Mouse (Mus musculus): Measurements from ENCODE around the gene Mettl21e. TPM values are rescaled to one million over a fixed set of nuclear protein-coding genes. Genes with fewer than 3 reads are reported as not detected.

The Mettl21e gene
- polyA plus RNA-seq, 1 experiment from 2014 or later = not detected

DNA sequence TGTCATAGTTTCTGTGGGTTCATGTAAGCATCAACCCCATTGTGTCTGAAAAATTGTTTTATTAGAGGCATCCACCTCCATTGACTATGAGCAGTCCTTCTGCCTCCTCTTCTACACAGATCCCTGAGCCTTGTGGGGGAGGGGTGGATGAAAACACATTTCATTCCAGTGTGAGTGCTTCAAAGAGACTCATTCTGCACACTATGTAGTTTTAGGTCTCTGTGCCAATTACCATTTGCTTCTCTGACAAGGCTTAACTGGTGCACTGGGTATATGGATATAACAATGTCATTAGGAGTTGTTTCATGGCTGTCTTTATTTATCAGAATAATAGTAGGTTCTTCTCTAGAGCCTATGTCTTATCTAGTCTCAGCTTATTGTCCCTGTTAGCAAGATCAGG, 32.4 kb downstream of the Mettl21e start:
- H3K4me2 ChIP-seq (replicated peaks) = no peak overlapping the region
- H3K36me3 ChIP-seq = peaks cover 10% of the 10 kb centered on the region
- ATAC-seq (ENCODE audit: low FRiP score, low read depth) = no peak
- H3K9me3 ChIP-seq = no peaks in the 10 kb centered on the region
- no peak overlapping the region for H3K4me3 ChIP-seq
- no peak overlapping the region for H3K9ac ChIP-seq (replicated peaks)
- no peaks in the 10 kb centered on the region for H3K4me1 ChIP-seq
- no peak overlapping the region for H3K27ac ChIP-seq (replicated peaks)
- no peaks in the 10 kb centered on the region for H3K27me3 ChIP-seq

DNA sequence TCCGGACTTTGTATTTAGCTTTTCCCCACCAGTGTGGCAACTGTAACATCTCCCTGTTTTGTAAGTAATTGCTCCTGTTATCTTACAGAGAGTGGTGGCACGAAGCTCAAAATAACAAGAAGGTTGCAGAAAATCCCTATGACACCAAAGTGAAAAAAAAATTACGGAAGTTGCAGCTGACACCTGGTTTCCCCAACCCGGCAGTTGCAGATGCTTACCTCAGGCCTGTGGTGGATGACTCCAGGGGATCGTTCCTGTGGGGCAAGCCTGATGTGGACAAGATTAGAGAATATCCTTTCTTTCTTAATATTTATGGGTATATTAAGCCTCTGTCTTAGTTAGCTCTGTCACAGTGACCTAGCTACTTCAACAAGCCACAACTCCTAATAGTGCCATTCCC, 40.7 kb downstream of the Mettl21e start:
- 91% methylated on average over 5 of the region's 5 CpGs for WGBS
- Histone ChIP-seq H3K4me1 (no peaks in the 10 kb centered on the region), H3K4me3 (no peak overlapping the region), H3K4me2 (replicated peaks) (no peak overlapping the region), H3K9me3 (no peaks in the 10 kb centered on the region), H3K36me3 (peaks cover 80% of the 10 kb centered on the region), H3K9ac (replicated peaks) (no peak overlapping the region), H3K27me3 (no peaks in the 10 kb centered on the region), H3K27ac (replicated peaks) (no peak overlapping the region)
- ATAC-seq (ENCODE audit: low FRiP score, low read depth) = no peak

DNA sequence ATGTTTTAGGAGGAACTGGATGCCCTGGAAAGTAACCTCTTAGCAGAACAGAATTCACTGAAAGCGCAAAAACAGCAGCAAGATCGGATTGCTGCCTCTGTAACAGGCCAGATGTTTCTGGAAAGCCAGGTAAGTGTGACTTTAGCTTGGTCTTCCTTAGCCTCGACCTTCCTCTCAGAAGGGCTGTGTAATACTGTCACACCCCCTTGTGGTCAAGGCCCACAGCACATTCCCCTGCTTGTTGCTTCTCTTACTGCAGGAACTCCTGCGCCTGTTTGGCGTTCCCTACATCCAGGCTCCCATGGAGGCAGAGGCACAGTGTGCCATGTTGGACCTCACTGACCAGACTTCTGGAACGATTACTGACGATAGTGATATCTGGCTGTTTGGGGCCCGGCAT, 44.9 kb downstream of the Mettl21e start:
- Histone ChIP-seq H3K36me3 (peaks cover 87% of the 10 kb centered on the region), H3K27ac (replicated peaks) (no peak overlapping the region), H3K9ac (replicated peaks) (no peak overlapping the region), H3K4me1 (no peaks in the 10 kb centered on the region), H3K27me3 (no peaks in the 10 kb centered on the region), H3K4me2 (replicated peaks) (no peak overlapping the region), H3K9me3 (peaks cover 11% of the 10 kb centered on the region; the same call in 1 of the 2 replicates), H3K4me3 (no peak overlapping the region)
- 84% methylated on average over 8 of the region's 8 CpGs for WGBS
- ATAC-seq (ENCODE audit: low FRiP score, low read depth) = no peak

DNA sequence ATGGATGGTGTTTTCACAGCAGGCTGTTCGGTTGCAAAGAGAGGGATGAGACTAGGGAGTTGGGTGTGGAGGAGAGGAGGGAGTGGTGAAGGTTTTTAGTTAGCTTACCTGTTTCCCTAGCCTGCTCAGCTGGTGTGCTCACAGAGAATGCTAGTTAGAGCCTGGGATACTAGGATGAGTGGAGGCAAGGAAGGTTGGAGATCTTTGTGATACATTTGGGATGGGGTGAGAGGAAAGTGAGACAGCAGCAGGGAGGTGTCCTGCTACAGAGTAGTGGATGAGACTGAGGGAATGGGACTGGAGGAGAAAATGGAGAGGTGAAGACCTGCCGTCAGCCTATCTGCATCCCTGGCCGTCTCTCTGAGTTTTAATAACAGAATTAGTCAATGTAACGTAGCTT, 46.1 kb downstream of the Mettl21e start:
- no peak overlapping the region for H3K4me3 ChIP-seq
- ATAC-seq (ENCODE audit: low FRiP score, low read depth) = no peak
- H3K9ac ChIP-seq (replicated peaks) = no peak overlapping the region
- peaks cover 86% of the 10 kb centered on the region for H3K36me3 ChIP-seq
- no peak overlapping the region for H3K4me2 ChIP-seq (replicated peaks)
- no peaks in the 10 kb centered on the region for H3K27me3 ChIP-seq
- WGBS = 97% methylated on average over 4 of the region's 4 CpGs
- no peaks in the 10 kb centered on the region for H3K4me1 ChIP-seq
- H3K9me3 ChIP-seq = peaks cover 12% of the 10 kb centered on the region
- H3K27ac ChIP-seq (replicated peaks) = no peak overlapping the region

DNA sequence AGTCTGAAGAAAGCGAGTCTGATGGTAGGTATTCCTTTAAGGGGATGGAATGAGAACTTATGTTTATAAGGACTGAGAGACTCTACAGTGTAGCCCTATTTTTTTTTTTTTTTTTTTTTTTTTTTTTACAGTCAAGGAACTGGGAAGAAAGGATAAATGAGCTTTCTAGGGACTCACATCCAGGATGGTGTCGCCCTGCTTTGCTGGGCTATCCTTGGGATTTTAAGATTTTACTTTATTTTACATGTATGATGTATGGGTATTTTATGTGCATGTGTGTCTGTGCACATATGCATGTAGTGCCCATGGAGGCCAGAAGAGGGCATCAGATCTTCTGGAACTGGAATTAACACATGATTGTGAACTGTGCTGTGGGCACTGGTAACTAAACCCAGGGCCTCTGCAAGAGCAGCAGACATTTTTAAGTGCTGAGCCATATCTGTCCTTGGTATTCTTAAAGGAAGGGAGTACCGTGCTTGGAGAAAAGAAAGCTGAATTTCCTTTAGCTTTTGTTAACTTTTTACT, 50.8 kb downstream of the Mettl21e start:
- H3K9me3 ChIP-seq = peaks cover 15% of the 10 kb centered on the region
- H3K36me3 ChIP-seq = peaks cover 81% of the 10 kb centered on the region
- H3K9ac ChIP-seq (replicated peaks) = no peak overlapping the region
- H3K4me3 ChIP-seq = no peak overlapping the region
- no peak overlapping the region for H3K27ac ChIP-seq (replicated peaks)
- no peak overlapping the region for H3K4me2 ChIP-seq (replicated peaks)
- ATAC-seq (ENCODE audit: low FRiP score, low read depth) = no peak
- no peaks in the 10 kb centered on the region for H3K4me1 ChIP-seq
- WGBS = 91% methylated on average over 3 of the region's 3 CpGs
- no peaks in the 10 kb centered on the region for H3K27me3 ChIP-seq

DNA sequence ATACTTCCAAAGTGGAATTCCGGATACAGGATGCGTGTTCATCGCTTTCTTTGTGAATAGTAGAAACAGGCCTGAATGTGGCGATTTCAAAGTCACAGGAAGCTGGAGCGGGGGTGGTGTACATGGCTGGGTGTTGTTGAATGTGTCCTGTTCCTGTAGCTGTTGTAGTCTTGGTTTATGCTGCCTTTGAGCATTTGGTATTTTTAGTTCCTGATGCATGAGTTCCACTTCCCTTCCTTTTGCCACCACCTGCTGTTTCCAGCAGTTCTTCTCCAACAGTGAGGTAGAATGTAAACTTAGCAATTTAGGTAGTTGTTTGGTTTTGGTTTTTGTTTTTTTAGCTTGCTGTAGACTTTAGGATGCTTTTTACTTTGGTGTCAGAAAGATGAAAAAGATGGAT, 56.4 kb downstream of the Mettl21e start:
- peaks cover 1% of the 10 kb centered on the region; the same call in 1 of the 2 replicates for H3K9me3 ChIP-seq
- no peak for ATAC-seq (ENCODE audit: low FRiP score, low read depth)
- WGBS = 90% methylated on average over 5 of the region's 5 CpGs
- no peak overlapping the region for H3K4me2 ChIP-seq (replicated peaks)
- no peaks in the 10 kb centered on the region for H3K4me1 ChIP-seq
- peaks cover 87% of the 10 kb centered on the region for H3K36me3 ChIP-seq
- H3K27me3 ChIP-seq = no peaks in the 10 kb centered on the region
- H3K27ac ChIP-seq (replicated peaks) = no peak overlapping the region
- H3K4me3 ChIP-seq = no peak overlapping the region
- H3K9ac ChIP-seq (replicated peaks) = no peak overlapping the region

DNA sequence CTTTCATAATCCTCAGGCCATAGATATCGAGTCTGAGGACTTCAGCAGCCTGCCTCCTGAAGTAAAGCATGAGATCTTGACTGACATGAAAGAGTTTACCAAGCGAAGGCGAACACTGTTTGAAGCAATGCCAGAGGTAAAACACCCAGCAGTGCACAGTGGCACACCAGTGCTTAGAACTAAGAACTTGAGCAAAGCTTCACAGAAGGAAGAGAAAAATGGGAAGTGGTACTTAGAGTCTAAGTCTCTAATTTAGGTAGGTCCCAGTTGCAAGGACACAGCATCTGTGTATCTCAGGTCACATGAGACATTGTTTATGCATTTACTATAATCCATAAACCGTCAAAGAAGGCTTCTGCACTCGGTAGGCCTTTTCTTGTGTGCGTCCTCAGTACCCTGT, 56.9 kb downstream of the Mettl21e start:
- peaks cover 85% of the 10 kb centered on the region for H3K36me3 ChIP-seq
- H3K27ac ChIP-seq (replicated peaks) = no peak overlapping the region
- H3K27me3 ChIP-seq = no peaks in the 10 kb centered on the region
- 95% methylated on average over 6 of the region's 6 CpGs for WGBS
- ATAC-seq (ENCODE audit: low FRiP score, low read depth) = no peak
- no peak overlapping the region for H3K4me2 ChIP-seq (replicated peaks)
- H3K9me3 ChIP-seq = no peaks in the 10 kb centered on the region
- no peak overlapping the region for H3K4me3 ChIP-seq
- H3K4me1 ChIP-seq = no peaks in the 10 kb centered on the region
- no peak overlapping the region for H3K9ac ChIP-seq (replicated peaks)

DNA sequence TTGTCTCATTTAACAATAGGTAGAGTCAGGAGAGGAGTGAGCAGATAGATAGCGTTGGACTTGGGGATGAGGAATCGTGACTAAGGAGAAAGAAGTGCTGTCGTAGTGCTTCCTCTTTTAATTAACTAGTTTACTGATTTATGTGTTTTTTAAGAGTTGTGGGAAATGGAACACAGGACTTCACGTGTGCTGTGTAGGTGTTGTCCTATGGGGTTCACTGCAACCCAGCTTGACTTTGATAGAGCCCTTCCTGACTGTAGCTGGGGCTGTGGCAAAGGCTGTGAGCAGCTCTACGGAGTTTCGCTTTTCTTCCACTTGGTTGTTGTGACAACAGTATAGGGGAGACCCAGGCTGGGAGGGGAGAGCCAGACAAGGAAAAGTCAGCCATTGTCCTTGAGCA, 60.4 kb downstream of the Mettl21e start:
- H3K9ac ChIP-seq (replicated peaks) = no peak overlapping the region
- H3K4me3 ChIP-seq = no peak overlapping the region
- H3K27me3 ChIP-seq = no peaks in the 10 kb centered on the region
- no peak for ATAC-seq (ENCODE audit: low FRiP score, low read depth)
- H3K36me3 ChIP-seq = peaks cover 62% of the 10 kb centered on the region
- 92% methylated on average over 6 of the region's 6 CpGs for WGBS
- no peaks in the 10 kb centered on the region for H3K9me3 ChIP-seq
- H3K4me2 ChIP-seq (replicated peaks) = no peak overlapping the region
- no peak overlapping the region for H3K27ac ChIP-seq (replicated peaks)
- no peaks in the 10 kb centered on the region for H3K4me1 ChIP-seq

DNA sequence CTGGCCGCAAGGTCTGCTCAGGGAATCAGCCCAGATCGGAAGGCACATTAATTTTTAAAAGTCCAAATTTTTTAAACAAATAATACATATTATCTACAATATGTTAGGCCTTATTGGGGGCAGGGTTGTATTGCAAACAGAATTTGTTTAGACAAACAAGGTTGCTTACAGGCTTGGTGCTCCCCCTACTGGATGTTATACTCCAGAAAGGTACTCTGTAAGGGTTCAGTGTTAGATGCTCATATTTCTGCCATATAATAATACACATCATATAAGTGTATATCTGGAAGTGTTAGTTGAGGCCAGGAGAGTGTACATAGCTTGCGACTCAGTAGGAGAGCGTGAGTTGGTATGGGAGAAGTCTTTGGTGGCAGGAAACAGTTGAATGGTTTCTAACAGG, 63.5 kb downstream of the Mettl21e start:
- Histone ChIP-seq H3K9ac (replicated peaks) (no peak overlapping the region), H3K4me2 (replicated peaks) (no peak overlapping the region), H3K4me1 (no peaks in the 10 kb centered on the region), H3K9me3 (0 out of 2 replicates have a peak, but pooled peaks cover 5% of the 10 kb centered on the region), H3K27me3 (no peaks in the 10 kb centered on the region), H3K4me3 (no peak overlapping the region), H3K27ac (replicated peaks) (no peak overlapping the region), H3K36me3 (peaks cover 36% of the 10 kb centered on the region)
- 95% methylated on average over 4 of the region's 4 CpGs for WGBS
- ATAC-seq (ENCODE audit: low FRiP score, low read depth) = no peak

Other genes with a start within 250 kb of the Mettl21e start
- 0.88 and 1.0 TPM in 2 replicates for gene Mettl21c, start 198.9 kb downstream of the Mettl21e start, polyA plus RNA-seq (2016; fragmentation: Nextera tagmentation; extraction: Ambion mirVana)
- gene Gm8251, start 157.0 kb downstream of the Mettl21e start, polyA plus RNA-seq (2016; fragmentation: Nextera tagmentation; extraction: Ambion mirVana) = 0.14 and 0.24 TPM in 2 replicates
- gene Tex30, start 116.5 kb downstream of the Mettl21e start, polyA plus RNA-seq (2016; fragmentation: Nextera tagmentation; extraction: Ambion mirVana) = 85.2 and 85.7 TPM in 2 replicates
- 46.9 and 50.2 TPM in 2 replicates for gene Kdelc1, start 100.2 kb downstream of the Mettl21e start, polyA plus RNA-seq (2016; fragmentation: Nextera tagmentation; extraction: Ambion mirVana)
- 28.6 and 30.4 TPM in 2 replicates for gene Bivm, start 100.0 kb downstream of the Mettl21e start, polyA plus RNA-seq (2016; fragmentation: Nextera tagmentation; extraction: Ambion mirVana)
- 46.0 and 47.9 TPM in 2 replicates for gene Ercc5, start 71.2 kb downstream of the Mettl21e start, polyA plus RNA-seq (2016; fragmentation: Nextera tagmentation; extraction: Ambion mirVana)